Mouse (Mus musculus) 3T3-L1 (cell line): ENCODE data around the gene Sh3bgr.

Experiments
- DNase-seq: peaks from one replicate; pipeline ENCODE4 v3.0.0-alpha.2; 2015; ENCODE audit warnings: low read depth, low spot score

Sh3bgr gene

DNA sequence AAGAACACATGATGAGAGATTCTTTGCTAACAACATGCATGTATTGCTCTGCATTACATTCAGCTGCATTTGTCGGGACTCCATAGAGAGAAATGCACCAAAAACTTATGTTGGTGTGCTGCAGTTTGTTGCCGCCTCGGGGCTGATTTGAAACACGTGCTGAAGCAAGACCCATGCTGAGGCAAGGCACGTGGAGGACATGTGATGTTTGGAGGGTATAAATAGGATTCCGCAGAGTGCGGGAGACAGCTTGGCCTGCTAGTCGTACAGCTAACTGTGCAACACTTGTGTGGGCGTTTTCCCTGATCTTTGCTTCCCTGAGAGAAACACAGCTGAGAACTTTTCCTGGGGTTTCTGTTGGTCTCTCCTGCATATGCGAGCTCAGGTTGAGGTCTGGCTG, 9.5 kb downstream of the Sh3bgr start:
- DNase-seq = no peak

DNA sequence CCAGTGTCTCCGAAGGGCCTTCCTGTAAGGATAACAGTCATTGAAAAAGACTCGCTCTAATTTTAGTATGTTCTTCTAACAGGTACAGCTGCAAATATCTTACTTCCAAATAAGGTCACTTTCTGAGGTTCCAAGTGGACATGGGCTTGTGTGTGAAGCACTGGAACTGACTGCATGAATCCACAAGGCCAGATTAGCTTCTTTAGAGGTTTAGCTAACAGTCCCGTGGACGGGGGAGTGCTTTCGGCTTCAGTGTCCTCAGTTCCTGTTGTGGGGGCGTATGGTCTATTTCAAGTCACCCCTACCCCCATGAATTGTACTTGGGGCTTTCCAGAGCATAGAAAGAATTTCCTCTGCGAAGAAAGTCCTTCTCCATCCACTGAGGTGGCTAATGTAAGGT, 10.6 kb downstream of the Sh3bgr start:
- no peak for DNase-seq

DNA sequence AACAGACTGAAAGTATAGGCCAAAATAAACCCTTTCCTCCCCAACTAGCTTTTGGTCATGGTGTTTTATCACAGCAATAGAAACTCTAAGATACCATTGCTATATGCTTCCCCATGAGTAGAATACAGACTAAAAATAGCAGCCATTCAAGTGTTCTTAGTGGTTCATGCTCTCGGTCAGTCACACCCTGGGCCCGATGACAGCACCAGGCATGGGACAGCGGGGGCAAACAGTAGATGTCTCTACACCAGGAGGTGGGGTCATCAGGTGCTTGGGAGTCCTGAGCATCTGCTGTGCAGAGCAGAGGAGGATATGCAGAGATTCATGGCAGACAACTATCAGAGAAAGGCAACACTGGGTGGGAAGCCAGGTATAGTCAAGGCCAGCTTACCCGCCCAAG, 12.8 kb downstream of the Sh3bgr start:
- DNase-seq = no peak

DNA sequence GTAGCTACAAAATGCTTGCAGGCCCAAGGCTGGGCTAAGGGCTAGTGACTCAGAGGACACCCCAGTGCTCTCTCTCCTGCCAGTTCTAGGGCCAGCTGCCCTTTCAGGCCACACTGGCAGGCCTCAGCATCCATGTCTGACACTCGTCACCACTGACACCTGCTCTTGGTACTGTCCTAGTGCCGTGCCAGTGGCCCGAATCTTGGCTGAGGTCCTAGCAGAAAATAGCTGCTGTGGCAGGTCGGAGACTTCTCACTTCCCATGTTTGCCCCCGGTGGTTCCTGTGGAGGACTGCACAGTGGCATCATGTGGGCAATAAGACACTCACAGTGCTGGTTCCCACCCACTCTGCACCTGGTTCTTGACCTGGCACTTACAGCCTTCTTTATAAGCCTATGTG, 21.2 kb downstream of the Sh3bgr start:
- no peak for DNase-seq

DNA sequence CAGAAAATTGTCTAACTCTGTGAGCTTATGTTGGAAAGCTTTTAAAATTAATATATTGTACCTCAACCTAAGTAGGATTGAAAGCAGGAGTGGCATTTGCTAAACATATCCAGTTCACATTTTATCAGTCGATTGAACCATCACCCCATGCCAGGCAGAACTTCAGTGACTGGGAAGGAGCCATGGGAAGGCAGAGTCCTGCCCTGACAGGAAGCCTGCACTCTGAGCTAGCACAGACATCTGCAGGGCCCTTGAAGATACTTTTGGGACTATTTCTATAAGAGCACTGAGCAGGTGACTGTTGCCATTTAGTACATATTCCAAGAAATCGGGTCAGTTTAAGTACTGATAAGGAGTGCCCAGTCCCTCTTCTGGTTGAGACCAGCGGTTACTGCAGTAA, 21.7 kb downstream of the Sh3bgr start:
- DNase-seq = no peak

DNA sequence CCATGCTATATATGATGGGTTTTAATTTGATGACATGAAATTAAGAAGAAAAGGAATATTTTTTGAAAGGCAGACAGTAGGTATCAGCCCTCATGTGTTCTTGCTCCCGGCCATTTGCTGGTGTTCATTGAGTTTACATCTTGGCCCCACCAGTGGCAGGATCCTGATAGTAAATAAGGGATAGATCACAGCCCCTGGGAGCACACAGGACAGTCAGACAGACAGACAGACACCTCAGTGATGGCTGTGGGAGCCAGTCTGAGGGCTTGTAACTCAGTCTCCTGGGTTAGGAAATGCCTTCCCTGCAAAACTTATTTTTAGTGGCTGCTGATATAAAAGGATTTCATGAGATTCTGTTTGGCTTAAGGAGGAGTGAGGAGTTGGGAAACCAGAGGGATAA, 22.2 kb downstream of the Sh3bgr start:
- DNase-seq = no peak

DNA sequence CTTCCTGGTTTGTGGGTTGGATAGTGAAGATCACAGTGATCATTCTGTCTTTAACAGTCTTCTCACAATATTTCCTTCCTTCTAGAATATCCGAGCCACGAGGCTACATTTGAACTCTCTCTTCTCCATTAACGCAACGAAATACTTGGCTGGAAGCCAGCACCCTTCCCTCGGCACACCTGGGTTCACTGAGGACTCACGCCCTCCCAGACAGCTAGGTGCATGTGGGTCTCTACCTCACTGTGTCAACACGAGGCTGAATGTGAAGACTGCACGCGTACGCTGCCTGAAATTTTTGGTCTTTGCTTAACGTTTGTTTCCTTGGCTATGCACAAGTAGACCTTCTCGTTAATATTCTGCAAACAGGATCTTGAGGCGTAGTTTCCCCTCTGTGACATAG, 28.2 kb downstream of the Sh3bgr start:
- no peak for DNase-seq

DNA sequence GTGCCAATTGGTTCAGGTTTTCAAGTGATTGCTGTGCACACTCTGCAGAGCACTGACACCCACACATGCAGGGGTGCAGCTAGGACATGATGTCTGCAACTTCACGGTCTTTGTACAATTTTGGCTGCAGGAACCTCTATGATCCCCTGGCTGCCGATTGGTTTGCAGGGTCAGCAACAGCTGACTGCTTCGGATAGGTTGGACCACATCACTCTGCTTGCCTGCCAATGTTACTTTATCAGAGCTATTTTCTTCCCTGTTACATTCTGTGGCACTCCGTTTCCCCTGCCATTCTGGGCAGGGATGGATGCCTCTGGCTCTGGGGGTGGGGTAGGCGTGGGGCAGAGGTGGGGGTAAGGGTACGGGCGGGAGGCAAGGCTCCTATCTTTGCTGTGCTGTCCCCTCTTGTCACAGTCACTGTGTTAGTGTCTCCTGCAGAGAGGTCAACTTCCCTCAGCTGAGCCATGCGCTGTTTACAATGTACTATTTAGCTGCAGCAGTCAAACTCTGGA, 28.9 kb downstream of the Sh3bgr start:
- DNase-seq = no peak

DNA sequence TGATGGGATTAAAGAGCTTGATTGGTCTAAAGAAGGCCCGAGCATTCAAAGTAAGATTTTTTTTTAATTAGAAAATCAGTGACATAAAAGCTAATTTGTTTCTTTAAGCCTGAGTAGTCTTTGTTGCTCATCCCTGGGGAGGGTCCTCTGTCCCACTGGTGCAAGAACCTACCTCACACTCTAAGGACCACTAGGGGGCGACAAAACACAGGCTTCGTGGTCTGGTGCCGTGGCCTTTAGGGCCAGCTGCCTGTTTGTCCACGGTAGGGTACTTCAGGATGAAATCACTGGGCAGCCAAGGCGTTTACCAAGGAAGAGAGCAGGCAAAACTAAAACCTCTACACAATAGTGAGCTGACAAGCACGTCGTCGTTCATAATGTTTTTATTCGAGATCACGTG, 30.2 kb downstream of the Sh3bgr start:
- DNase-seq = peak; percentile 84

DNA sequence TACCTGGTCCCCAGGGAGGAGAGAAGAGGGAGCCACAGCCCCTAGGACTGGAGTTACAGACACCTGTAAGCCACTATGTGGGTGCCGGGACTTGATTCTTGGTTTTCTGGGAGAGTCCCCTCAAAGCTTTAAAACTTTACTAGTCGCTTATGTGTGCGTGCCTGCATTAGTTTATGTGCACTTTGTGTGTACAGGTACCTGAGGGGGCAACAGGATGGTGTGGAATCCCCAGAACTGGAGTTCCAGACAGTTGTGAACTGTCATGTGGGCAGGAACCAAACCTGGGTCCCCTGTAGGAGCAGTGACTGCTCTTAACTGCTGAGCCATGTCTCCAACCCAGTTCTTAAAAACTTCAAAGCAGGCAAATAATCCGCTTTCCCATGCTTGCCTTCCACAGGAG, 31.0 kb downstream of the Sh3bgr start:
- no peak for DNase-seq

DNA sequence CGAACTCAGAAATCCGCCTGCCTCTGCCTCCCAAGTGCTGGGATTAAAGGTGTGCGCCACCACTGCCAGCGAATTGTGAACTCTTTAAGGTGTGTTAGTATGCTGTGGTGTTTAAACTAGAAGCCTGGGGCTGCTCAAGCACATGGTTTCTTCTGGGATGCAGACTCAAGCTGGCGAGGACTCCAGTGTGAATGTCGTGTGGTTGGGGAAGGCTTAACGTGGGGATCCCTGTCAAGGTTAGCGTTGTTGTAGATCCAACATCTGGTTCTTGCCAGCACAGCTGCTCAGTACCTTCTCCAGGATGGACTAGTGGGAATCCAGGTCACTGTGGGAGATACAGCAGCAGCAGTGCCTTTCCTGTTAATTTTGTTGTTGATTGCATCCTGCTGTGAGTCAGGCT, 31.7 kb downstream of the Sh3bgr start:
- no peak for DNase-seq

DNA sequence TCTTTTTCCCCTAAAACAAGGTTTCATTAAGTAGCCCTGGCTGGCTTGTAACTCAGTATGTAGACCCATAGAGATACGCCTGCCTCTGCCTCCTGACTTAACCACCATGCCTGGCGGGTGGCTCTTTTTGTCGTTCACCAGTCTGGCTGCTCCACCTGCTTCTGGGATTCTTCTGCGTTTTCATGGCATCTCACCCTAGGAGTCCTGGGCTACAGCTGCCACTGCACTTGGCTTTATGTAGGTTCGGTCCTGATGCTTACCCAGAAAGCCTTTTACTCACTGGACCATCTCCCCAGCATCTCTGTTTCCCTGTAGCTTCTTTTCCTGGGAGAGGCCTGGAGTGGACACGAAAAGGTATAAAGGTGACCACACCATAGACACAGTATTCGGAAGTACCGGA, 33.7 kb downstream of the Sh3bgr start:
- DNase-seq = no peak

DNA sequence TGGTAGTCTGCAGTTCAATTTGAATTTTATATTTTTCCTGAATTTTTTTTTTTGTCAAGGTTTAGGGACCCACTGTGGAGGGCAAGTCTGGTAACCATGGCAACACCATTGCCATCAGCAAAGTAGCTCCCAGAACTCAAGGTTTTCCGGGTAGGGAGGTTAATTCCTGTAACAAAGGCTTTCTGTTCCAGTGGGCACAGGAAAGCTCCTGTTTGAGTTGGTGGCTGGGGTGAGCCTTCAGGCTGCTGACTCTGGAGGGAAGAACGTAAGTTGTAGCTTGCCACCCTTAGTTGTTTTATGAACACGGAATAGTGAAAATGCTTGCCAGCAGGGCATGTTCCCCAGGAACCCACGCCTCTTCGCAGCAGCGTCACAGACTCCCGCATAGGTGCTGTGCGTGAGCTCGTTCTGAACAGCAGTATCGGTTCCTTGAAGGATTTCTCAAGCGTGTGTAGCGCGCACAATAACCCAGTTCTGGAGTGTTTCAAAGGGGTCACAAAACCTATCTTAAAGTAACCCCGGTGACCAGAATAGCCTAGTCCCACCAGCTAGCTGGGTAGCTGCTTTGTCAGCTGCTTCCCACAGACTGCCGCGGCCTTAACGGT, 35.2 kb downstream of the Sh3bgr start, which contains the start of gene B3galt5:
Gene B3galt5 (plus strand): TSS at position 436 of the 605 bp plus-strand sequence.
- no peak for DNase-seq

DNA sequence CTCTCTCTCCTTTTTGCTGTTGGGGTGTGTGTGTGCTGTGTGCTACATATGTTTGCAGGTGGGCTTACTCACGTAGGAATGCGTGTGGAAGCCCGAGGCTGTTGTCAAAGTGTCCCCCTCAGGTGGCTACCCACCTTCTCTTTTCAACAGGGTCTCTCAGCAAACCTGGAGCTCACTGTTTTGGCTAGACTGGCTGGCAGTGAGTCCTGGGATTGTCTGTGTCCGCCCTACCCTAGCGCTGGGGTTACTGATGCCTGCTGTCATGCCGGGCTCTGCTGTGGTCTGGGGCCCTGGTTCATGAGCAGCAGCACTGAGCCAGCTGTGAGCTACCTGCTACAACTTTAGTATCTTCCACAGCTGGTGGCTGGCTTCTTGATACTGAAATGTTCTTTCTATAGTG, 44.2 kb downstream of the Sh3bgr start:
- no peak for DNase-seq

DNA sequence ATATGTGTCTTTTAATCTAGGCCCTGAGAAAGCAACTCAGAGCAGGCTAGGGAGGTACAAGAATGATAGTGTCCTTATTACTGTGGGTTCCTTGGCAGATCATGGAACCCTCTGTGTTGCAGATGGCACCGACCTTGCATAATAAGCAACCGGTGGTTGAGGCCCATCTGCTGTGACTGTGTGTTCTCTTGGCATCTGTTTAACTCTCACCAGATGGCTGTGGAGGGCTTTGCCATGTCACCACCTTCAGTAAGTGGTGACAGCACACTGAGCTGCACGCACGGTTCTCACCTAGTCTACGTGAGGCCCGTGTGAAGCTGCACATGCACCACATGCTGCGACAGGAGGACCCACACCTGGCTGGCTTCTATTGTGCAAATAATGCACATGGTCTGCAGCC, 49.4 kb downstream of the Sh3bgr start:
- DNase-seq = no peak

DNA sequence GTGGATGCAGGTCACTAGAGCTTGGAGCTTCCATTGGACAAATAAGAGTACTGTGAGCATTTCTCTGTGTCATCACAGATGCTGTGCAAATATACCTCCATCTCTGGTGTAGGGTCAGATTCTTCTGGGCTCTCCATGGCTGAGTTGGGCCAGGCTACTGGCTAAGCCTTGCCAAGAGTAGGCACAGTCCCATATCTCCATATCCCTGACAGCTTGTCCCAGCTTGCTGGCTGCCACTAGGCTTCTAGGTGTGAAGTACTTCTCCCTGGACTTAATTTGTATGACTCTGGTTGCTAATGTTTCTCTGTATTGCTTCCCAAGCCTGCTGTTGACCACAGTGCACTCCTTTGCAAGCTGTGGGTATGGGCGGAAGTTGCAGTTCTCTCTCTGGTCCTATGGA, 51.9 kb downstream of the Sh3bgr start:
- DNase-seq = no peak

DNA sequence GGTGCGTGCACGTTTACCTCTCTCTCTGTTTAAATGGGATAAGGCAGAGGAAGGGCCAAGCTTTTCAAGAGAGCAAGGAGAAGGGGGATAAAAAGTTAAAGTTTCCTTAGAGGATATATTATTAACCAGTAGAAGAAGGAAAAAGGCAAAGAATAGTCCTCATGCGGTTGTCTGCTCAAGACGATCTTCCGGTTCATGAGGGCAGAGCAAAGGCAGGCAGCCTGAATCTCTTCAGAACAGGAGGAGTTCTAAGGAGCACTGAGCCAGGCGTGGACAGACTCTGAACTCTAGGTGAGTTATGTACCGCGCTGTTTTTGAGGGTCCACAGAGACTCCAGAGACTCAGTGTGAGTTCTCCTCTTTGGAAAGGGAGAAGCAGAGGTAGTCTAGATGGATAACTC, 58.2 kb downstream of the Sh3bgr start:
- DNase-seq = no peak

DNA sequence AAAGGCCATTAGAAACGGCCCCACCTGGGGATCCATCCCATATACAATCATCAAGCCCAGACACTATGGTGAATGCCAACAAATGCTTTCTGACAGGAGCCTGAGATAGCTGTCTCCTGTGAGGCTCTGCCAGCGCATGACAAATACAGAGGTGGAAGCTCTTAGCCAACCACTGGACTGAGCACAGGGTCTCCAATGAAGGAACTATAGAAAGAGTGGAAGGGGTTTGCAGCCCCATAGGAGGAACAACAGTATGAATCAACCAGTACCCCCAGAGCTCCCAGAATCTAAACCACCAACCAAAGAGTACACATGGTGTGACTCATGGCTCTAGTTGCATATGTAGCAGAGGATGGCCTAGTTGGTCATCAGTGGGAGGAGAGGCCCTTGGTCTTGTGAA, 71.5 kb downstream of the Sh3bgr start:
- DNase-seq = no peak

DNA sequence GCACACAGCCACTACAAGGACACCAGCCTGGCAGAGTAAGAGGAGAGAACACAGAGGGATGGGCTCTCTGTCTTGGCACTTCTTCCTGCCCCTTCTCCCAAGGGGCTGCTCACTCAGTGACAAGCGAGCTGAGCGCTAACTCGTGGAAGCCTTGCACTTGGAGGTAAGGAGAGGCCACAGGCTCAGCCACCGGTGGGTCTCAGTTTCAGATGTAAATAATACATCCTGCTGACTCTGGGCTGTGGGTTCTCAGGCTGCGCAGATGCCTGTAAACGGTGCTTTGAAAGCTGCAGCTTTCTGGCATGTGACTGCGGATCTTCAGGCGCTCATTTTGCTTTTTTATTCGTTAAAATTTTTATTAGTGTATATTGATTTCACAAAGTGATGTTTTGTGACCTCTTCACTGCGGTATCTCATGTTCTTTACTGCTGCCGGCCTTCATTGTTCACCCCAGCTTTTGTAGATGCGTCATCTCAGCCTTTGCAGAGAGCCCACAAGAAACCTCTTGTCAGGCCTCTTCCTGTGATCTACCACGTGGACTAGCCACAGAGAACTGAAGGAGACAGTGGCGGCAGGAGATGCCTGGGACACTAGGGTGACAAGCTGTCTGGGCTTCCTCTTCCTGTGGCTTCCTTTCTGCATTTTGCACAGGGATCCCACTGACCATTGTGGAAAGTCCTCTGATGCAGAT, 72.8 kb downstream of the Sh3bgr start:
- no peak for DNase-seq

DNA sequence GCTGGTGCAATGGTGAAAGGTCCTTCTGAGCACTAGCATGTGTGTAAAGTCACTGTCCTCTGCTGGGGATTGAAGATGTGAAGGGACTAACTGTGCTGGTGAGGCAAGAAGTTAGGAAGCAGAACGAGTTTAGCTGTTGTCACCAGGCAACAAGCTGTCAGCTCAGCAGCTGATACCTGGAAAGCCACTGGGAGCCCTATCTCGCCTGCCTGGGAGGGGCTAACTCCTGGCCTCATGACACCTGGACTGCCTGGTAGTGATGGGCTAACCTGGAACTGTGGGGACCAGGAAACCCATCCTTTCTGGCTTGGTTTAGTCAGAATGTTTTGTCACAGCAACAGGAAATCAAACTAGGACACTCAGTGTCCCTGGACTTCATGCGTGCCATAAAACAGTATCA, 76.3 kb downstream of the Sh3bgr start:
- DNase-seq = no peak
